Mouse (Mus musculus) lung, adult 2 months (tissue): ENCODE data around the gene Zfp445.

Experiments
- CTCF ChIP-seq: fragments of 200-500 bp; IDR thresholded peaks from 2 replicates; pipeline ENCODE4 v1.5.1; 2011; ENCODE audit warnings: mild to moderate bottlenecking, low read length, control low read depth; ENCODE audit not compliant: insufficient read depth
- POLR2A ChIP-seq: fragments of 200-500 bp; IDR thresholded peaks from 2 replicates; pipeline ENCODE4 v1.6.1; 2011; ENCODE audit warnings: low read depth, mild to moderate bottlenecking, control low read depth, low read length, borderline replicate concordance; ENCODE audit errors: extremely low read depth

DNA sequence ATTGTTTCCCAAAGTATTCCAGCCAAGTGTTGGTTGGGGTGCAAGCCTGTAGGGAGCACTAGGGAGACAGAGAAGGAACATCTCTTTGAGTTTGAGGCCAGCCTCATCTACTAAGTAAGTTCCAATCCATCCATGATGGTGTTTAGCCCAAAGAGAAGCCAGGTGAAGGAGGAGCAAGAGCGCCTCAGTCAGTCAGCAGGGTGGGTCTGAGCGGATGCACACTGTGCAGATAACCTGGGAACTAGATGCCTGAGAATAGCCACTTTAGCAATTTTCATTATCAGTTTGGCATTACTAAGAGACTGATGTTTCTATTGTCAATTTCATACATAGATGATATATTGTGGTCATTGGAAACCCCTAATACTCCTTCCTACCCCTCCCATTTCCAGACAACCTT lies 51.0 kb downstream of the Zfp445 start:
- TF ChIP-seq CTCF (no peak), POLR2A (no peak)
